Mouse (Mus musculus): ENCODE results near the gene Olfr1161.
"Not testable (repeated sequence)": the region's sequence is repeated elsewhere in the genome, so short reads cannot be mapped to it uniquely, and the experiment has no call there.

The Olfr1161 gene

GRCm38 (mm10) chr2:88022474-88022873 is at the start of gene Olfr1161:
Gene Olfr1161, plus strand, starts transcription at chr2:88022774.
- not testable (repeated sequence) for DNase-seq (ENCODE audit: low spot score in 2 of 2)

- no peak for DNase-seq (ENCODE audit: low spot score in 2 of 2)
These were observed 48.0 kb upstream of the Olfr1161 start, which contains the start of gene Olfr74 for GRCm38 (mm10) chr2:87974563-87974962. Gene Olfr74, minus strand, starts transcription at chr2:87974663.

- no peak for DNase-seq (ENCODE audit: low spot score in 2 of 2)
These were observed 32.8 kb upstream of the Olfr1161 start, which contains the start of gene Olfr1158 for GRCm38 (mm10) chr2:87989813-87990212. Gene Olfr1158, plus strand, starts transcription at chr2:87990113.

GRCm38 (mm10) chr2:88007515-88008318 is 14.9 kb upstream of the Olfr1161 start, which contains the start of gene Olfr1160:
Gene Olfr1160, minus strand, starts transcription at chr2:88008268.
- DNase-seq (ENCODE audit: low spot score in 2 of 2), result no peak

- DNase-seq (ENCODE audit: low spot score in 2 of 2), result no peak
These were observed 15.0 kb downstream of the Olfr1161 start, which contains the start of gene Olfr73 for GRCm38 (mm10) chr2:88037599-88037998. Gene Olfr73, minus strand, starts transcription at chr2:88037699.

- DNase-seq (ENCODE audit: low spot score in 2 of 2), result no peak
These were observed 28.5 kb downstream of the Olfr1161 start, which contains the start of gene Olfr1162 for GRCm38 (mm10) chr2:88051029-88051428. Gene Olfr1162, minus strand, starts transcription at chr2:88051129.

GRCm38 (mm10) chr2:88063587-88063986 is 41.0 kb downstream of the Olfr1161 start:
- no peak for DNase-seq (ENCODE audit: low spot score in 2 of 2)

- no peak for DNase-seq (ENCODE audit: low spot score in 2 of 2)
These were observed 49.2 kb downstream of the Olfr1161 start, which contains the start of gene Olfr1163 for GRCm38 (mm10) chr2:88071730-88072129. Gene Olfr1163, minus strand, starts transcription at chr2:88071830.

Data from spleen, postnatal 10 days (tissue).